Mouse (Mus musculus) neural tube, embryonic 11.5 days (tissue): ENCODE results near the gene Fam208a. TPM values are rescaled to one million over a fixed set of nuclear protein-coding genes. Genes with fewer than 3 reads are reported as not detected.

Experiments
- ATAC-seq: fragments of 200-750 bp; cut with Nextera tagmentation; 2 replicates; pipeline ENCODE4 v1.8.0; 2017; ENCODE audit warnings: moderate number of reproducible peaks, mild to moderate bottlenecking, moderate TSS enrichment, moderate library complexity; ENCODE audit not compliant: insufficient read depth, low FRiP score, low TSS enrichment
- DNase-seq: peaks from one replicate; pipeline ENCODE4 v3.0.0-alpha.2; 2015; ENCODE audit warnings: low spot score
- H3K27ac ChIP-seq: fragments of 300-500 bp; sonication (generic); 2 replicates; pipeline ENCODE4 v1.5.1; 2014; ENCODE audit warnings: low read depth, mild to moderate bottlenecking, low read length
- H3K27me3 ChIP-seq: fragments of 300-500 bp; sonication (generic); 2 replicates; pipeline ENCODE4 v1.6.1; 2014; ENCODE audit warnings: mild to moderate bottlenecking, low read length, mixed read lengths; ENCODE audit not compliant: control insufficient read depth, insufficient read depth
- H3K36me3 ChIP-seq: fragments of 300-500 bp; sonication (generic); 2 replicates; pipeline ENCODE4 v1.6.1; 2014; ENCODE audit warnings: mild to moderate bottlenecking, low read length, moderate library complexity, mixed read lengths; ENCODE audit not compliant: control insufficient read depth, insufficient read depth
- H3K4me1 ChIP-seq: fragments of 300-500 bp; sonication (generic); 2 replicates; pipeline ENCODE4 v1.6.1; 2014; ENCODE audit warnings: low read length, mixed read lengths; ENCODE audit not compliant: control insufficient read depth, insufficient read depth
- H3K4me2 ChIP-seq: fragments of 300-500 bp; sonication (generic); 2 replicates; pipeline ENCODE4 v1.6.1; 2014; ENCODE audit warnings: low read depth, mild to moderate bottlenecking, moderate library complexity
- H3K4me3 ChIP-seq: fragments of 300-500 bp; sonication (generic); 2 replicates; pipeline ENCODE4 v1.5.1; 2014; ENCODE audit warnings: low read depth, low read length
- H3K9ac ChIP-seq: fragments of 300-500 bp; sonication (generic); 2 replicates; pipeline ENCODE4 v1.6.1; 2014; ENCODE audit warnings: mild to moderate bottlenecking, low read length
- H3K9me3 ChIP-seq: fragments of 300-500 bp; sonication (generic); 2 replicates; pipeline ENCODE4 v1.6.1; 2016; ENCODE audit warnings: low read length; ENCODE audit not compliant: control insufficient read depth
- WGBS: fragments of 180-500 bp; shearing (Covaris S2); extraction: QIAGEN DNeasy Blood & Tissue Kit; methylation state at CpG from one replicate; pipeline ENCODE4 v1.1.7; 2014; 5-methylcytosine and 5-hydroxymethylcytosine counted together
- polyA plus RNA-seq: library from polyadenylated mRNA; unstranded; fragments of >200 nt; fragmentation: Nextera tagmentation; extraction: Ambion mirVana; gene quantifications from 2 replicates; pipeline ENCODE4 v1.2.1, GENCODE M21; 2014

Gene Fam208a
- polyA plus RNA-seq, 1 experiment from 2014 or later: 10.3 TPM

DNA sequence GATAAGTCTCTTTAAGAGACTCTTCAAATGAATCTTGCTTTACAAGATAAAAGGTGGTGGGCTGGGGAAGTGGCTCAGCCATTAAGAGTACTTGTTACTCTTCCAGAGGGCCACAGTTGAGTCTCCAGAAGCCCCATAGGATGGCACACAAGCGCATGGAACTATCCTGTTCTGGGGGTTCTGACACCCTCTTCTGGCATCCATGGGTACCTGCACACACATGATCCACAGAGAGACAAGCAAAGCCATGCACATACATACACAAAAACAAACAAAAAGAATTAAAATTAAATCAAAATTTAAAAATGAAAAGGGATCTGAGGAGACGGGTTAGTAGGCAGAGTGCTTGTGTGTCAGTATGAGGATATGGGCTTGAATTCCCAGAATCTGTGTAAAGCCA lies 36.0 kb upstream of the Fam208a start:
- WGBS: 96% methylated on average over 2 of the region's 2 CpGs
- Histone ChIP-seq H3K4me1 (no peaks in the 10 kb centered on the region), H3K27ac (no peak overlapping the region), H3K36me3 (no peaks in the 10 kb centered on the region), H3K4me3 (no peak overlapping the region), H3K4me2 (no peak overlapping the region), H3K9ac (no peak overlapping the region), H3K27me3 (no peaks in the 10 kb centered on the region), H3K9me3 (no peaks in the 10 kb centered on the region)
- DNase-seq: no peak
- no peak for ATAC-seq

DNA sequence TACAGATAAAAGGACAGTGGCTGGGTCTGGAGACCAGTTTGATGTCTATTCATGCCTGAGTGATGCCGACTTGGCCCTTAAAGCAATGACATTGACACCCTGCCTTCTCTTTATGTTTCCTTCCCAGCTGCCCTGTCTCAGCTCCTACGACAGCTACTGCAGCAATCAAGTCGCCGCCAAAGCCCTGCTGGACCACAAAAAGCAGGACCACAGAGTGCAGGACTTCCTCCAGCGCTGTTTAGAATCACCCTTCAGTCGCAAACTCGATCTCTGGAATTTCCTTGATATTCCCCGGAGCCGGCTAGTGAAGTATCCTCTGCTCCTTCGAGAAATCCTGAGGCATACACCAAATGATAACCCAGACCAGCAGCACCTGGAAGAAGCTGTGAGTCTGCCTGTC lies 34.8 kb upstream of the Fam208a start:
- DNase-seq (no peak), ATAC-seq (no peak)
- H3K4me2 ChIP-seq: no peak overlapping the region
- H3K4me3 ChIP-seq: no peak overlapping the region
- 73% methylated on average over 10 of the region's 10 CpGs for WGBS
- no peak overlapping the region for H3K27ac ChIP-seq
- no peaks in the 10 kb centered on the region for H3K4me1 ChIP-seq
- no peak overlapping the region for H3K9ac ChIP-seq
- H3K27me3 ChIP-seq: no peaks in the 10 kb centered on the region
- H3K36me3 ChIP-seq: no peaks in the 10 kb centered on the region
- no peaks in the 10 kb centered on the region for H3K9me3 ChIP-seq

DNA sequence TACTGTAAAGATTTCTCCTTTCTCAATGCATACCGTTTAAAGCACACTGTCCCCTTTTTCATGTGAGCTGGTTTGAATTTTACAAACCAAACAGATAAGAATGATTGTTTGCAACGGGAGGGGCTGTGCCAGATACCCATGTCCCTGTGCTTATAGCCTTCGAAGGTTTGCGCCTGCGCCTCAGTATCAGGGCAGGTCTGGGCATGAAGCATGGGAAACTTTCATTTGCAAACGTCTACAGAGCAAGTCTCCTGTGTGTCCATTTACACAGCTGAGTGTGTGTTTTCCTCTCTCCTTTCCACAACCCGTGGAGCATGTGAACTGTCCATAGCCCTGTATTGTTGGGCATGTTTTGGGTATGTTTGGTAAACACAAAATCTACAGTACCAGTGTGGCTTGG lies 32.2 kb upstream of the Fam208a start:
- no peak for ATAC-seq
- Histone ChIP-seq H3K36me3 (no peaks in the 10 kb centered on the region), H3K4me2 (no peak overlapping the region), H3K4me1 (no peaks in the 10 kb centered on the region), H3K27me3 (no peaks in the 10 kb centered on the region), H3K9me3 (no peaks in the 10 kb centered on the region), H3K27ac (no peak overlapping the region), H3K9ac (no peak overlapping the region), H3K4me3 (no peak overlapping the region)
- DNase-seq: no peak
- 86% methylated on average over 7 of the region's 7 CpGs for WGBS

DNA sequence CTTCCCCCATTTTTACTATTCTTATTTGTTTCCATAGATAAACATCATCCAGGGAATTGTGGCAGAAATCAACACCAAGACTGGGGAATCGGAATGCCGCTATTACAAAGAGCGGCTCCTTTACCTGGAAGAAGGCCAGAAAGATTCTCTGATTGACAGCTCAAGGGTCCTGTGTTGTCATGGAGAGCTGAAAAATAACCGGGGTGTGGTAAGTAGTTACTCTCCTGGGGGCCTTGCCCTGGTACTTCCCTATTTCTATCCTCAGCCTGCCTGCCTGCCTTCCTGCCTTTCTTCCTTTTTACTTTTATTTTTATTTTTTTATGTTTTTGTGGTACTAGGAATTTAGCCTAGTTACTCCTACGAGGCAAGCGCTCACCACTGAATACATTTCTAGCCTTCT lies 31.1 kb upstream of the Fam208a start:
- no peak overlapping the region for H3K27ac ChIP-seq
- H3K27me3 ChIP-seq: no peaks in the 10 kb centered on the region
- H3K9ac ChIP-seq: no peak overlapping the region
- no peaks in the 10 kb centered on the region for H3K4me1 ChIP-seq
- H3K36me3 ChIP-seq: no peaks in the 10 kb centered on the region
- 91% methylated on average over 6 of the region's 6 CpGs for WGBS
- no peaks in the 10 kb centered on the region for H3K9me3 ChIP-seq
- ATAC-seq: no peak
- H3K4me2 ChIP-seq: no peak overlapping the region
- no peak overlapping the region for H3K4me3 ChIP-seq
- no peak for DNase-seq

DNA sequence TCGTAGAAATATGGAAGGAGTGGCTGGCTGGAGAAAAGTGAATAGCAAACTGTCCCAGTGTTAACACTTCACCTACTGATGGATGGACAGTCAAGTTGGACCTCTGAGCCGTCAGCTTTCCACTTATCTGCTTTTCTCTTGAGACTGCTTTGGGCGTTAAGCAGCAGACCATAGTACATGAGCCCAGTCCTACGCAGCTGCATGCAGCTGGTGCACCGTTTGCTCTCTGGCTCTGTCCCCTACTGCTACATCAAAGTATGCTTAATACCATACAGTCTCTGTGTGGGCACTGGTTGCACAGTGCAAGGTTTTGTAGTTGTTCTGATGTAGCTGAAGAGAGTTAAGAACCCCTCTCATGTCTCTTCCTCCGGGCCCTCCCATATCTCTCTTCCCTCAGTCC lies 28.1 kb upstream of the Fam208a start:
- Histone ChIP-seq H3K9ac (no peak overlapping the region), H3K4me2 (no peak overlapping the region), H3K9me3 (no peaks in the 10 kb centered on the region), H3K36me3 (no peaks in the 10 kb centered on the region), H3K27me3 (no peaks in the 10 kb centered on the region), H3K4me1 (no peaks in the 10 kb centered on the region), H3K4me3 (no peak overlapping the region), H3K27ac (no peak overlapping the region)
- 92% methylated on average over 6 of the region's 6 CpGs for WGBS
- no peak for ATAC-seq
- no peak for DNase-seq

DNA sequence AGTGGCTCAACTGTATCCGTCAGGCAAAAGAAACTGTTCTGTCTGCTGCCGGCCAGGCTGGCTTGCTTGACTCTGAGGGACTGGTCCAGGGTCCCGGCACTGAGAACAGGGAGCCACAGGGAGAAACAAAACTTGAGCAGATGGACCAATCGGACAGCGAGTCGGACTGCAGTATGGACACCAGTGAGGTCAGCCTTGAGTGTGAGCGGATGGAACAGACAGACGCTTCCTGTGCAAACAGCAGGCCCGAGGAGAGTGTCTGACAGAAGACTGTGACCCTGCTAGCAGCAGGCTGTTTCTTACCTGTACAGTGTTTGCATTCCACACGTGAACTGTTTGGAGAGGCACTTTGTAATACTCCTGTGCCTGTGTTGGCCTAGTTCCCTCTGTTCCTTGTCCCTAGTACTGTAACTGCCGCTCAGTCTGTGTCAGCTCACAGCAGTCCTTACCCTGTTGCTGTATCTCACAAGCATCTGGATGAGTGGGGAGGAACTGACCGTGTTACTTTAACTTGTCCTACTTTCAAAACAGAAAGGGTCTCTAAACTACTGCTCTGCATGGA lies 26.8 kb upstream of the Fam208a start:
- 84% methylated on average over 12 of the region's 12 CpGs for WGBS

DNA sequence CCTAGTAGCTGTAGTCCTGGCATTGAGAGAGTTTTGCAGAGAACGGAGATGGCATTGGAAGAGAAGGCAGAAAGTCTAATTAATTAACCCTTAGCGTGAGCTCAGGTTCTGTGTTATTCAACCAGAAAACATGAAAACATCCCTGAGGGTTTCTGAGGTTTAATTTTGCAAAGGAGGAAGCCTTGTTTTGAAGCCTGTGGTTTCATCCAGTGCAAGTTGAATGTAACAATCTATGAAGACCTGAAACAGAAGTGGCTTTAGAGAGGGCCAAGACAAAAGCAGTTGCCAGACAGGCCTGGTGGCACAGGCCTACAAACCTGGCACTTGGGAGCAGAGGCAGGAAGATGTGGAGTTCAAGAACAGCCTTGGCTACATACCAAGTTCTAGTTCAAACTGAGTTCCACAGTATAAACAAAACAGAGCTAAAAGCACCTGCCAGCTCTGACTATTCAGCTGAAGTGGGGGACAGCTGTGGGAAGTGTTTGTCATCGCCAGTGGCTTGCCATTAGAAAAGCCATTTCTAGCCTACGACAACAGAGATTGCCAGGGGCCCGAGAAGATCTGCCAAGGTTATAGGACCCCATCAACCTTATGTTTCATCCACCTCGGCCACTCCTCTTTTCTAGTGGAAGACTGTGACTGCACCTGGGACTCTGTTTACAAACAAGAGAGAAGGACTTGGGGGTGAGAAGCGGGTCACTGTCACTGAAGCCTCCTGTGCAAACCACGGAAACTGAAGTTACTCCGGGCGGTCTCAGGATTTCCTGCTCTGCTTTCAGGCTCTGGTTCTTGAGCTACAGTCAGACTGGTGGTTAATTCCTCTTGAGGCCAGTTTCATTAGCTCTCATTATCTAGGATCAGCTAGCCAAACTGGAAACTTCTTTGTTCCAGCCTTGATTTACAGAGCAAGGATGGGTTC lies 26.0 kb upstream of the Fam208a start:
- no peak for DNase-seq
- Histone ChIP-seq H3K4me2 (no peak overlapping the region), H3K27me3 (no peaks in the 10 kb centered on the region), H3K4me1 (no peaks in the 10 kb centered on the region), H3K27ac (no peak overlapping the region), H3K9ac (no peak overlapping the region), H3K9me3 (no peaks in the 10 kb centered on the region), H3K4me3 (no peak overlapping the region), H3K36me3 (no peaks in the 10 kb centered on the region)
- WGBS: 85% methylated on average over 10 of the region's 10 CpGs
- ATAC-seq: no peak

More for the DNA sequence above, 26.8 kb upstream of the Fam208a start:
- no peaks in the 10 kb centered on the region for H3K36me3 ChIP-seq
- H3K27me3 ChIP-seq: no peaks in the 10 kb centered on the region
- no peak overlapping the region for H3K27ac ChIP-seq
- H3K4me2 ChIP-seq: no peak overlapping the region
- no peaks in the 10 kb centered on the region for H3K4me1 ChIP-seq
- H3K4me3 ChIP-seq: no peak overlapping the region
- no peak overlapping the region for H3K9ac ChIP-seq
- H3K9me3 ChIP-seq: no peaks in the 10 kb centered on the region
- ATAC-seq (no peak), DNase-seq (no peak)

DNA sequence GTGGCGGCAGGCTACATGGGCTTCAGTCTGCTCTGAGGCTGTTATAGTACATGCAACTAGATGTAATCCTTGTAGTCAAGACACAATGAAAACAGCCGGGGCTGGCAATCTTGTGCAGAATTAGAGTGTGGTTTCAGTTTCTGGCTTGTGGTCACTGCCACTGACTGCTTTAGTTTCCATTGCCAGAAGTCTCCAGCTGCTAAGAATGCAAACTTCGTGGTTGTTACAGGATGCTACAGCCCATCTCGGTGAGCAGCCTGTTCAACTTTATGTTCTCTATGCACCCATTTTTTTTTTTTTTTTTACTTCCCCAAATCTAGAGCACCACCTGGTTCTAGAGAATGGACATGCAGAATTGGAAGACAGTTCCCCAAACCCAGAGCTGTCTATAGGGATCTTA lies 23.2 kb upstream of the Fam208a start:
- DNase-seq: no peak
- ATAC-seq: no peak
- Histone ChIP-seq H3K36me3 (no peaks in the 10 kb centered on the region), H3K4me3 (no peak overlapping the region), H3K4me2 (no peak overlapping the region), H3K9me3 (no peaks in the 10 kb centered on the region), H3K27ac (no peak overlapping the region), H3K9ac (no peak overlapping the region), H3K27me3 (no peaks in the 10 kb centered on the region), H3K4me1 (no peaks in the 10 kb centered on the region)
- 91% methylated on average over 4 of the region's 4 CpGs for WGBS

DNA sequence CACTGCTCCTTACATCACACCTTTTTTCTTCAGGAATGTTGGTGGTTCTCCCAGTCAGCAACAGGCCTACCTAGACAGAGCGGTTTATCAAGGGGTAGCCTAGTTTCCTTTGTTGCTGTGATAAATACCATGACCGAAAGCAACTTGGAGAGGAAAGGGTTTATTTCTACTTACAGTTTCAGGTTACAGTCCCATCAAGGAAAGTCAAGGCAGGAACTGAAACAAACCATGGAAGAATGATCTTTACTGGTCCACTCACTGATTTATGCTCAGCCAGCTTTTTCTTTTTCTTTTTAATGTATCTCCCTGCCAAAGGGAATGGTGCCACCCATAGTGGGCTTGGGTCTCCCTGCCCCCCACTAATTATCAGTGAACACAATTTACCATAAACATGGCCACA lies 22.7 kb upstream of the Fam208a start:
- Histone ChIP-seq H3K27ac (no peak overlapping the region), H3K36me3 (no peaks in the 10 kb centered on the region), H3K4me1 (no peaks in the 10 kb centered on the region), H3K27me3 (no peaks in the 10 kb centered on the region), H3K9ac (no peak overlapping the region), H3K9me3 (no peaks in the 10 kb centered on the region), H3K4me3 (no peak overlapping the region), H3K4me2 (no peak overlapping the region)
- no peak for ATAC-seq
- WGBS: 96% methylated on average over 2 of the region's 2 CpGs
- DNase-seq: no peak
